Mouse (Mus musculus) heart, embryonic 10.5 days (tissue): Measurements from ENCODE around the gene Tbc1d15. TPM values are rescaled to one million over a fixed set of nuclear protein-coding genes. Genes with fewer than 3 reads are reported as not detected.
"Not testable (repeated sequence)": the region's sequence is repeated elsewhere in the genome, so short reads cannot be mapped to it uniquely, and the experiment has no call there.

Experiments used
- DNase-seq: peaks from one replicate; pipeline ENCODE4 v3.0.0-alpha.2; 2017; ENCODE audit warnings: low spot score
- H3K27ac ChIP-seq: fragments of 300-500 bp; sonication (generic); 2 replicates; pipeline ENCODE4 v1.5.1; 2016; ENCODE audit warnings: mild to moderate bottlenecking
- H3K27me3 ChIP-seq: fragments of 300-500 bp; sonication (generic); 2 replicates; pipeline ENCODE4 v1.6.1; 2016; ENCODE audit warnings: mild to moderate bottlenecking; ENCODE audit not compliant: poor library complexity, insufficient read depth, severe bottlenecking
- H3K36me3 ChIP-seq: fragments of 300-500 bp; sonication (generic); 2 replicates; pipeline ENCODE4 v1.6.1; 2016; ENCODE audit warnings: mild to moderate bottlenecking, moderate library complexity
- H3K4me1 ChIP-seq: fragments of 300-500 bp; sonication (generic); 2 replicates; pipeline ENCODE4 v1.6.1; 2016; ENCODE audit warnings: mild to moderate bottlenecking
- H3K4me3 ChIP-seq: fragments of 300-500 bp; sonication (generic); 2 replicates; pipeline ENCODE4 v1.5.1; 2016; ENCODE audit warnings: mild to moderate bottlenecking, moderate library complexity
- H3K9me3 ChIP-seq: fragments of 300-500 bp; sonication (generic); 2 replicates; pipeline ENCODE4 v1.6.1; 2016; ENCODE audit warnings: mild to moderate bottlenecking, moderate library complexity
- WGBS: fragments of 180-500 bp; shearing (Covaris S2); methylation state at CpG from one replicate; pipeline ENCODE4 v1.1.7; 2016; 5-methylcytosine and 5-hydroxymethylcytosine counted together
- polyA plus RNA-seq: library from polyadenylated mRNA; unstranded; fragments of >200 nt; fragmentation: Nextera tagmentation; extraction: Ambion mirVana; gene quantifications from 2 replicates; pipeline ENCODE4 v1.2.1, GENCODE M21; 2016

The Tbc1d15 gene
- polyA plus RNA-seq, 1 experiment from 2014 or later = 50.8 TPM

DNA sequence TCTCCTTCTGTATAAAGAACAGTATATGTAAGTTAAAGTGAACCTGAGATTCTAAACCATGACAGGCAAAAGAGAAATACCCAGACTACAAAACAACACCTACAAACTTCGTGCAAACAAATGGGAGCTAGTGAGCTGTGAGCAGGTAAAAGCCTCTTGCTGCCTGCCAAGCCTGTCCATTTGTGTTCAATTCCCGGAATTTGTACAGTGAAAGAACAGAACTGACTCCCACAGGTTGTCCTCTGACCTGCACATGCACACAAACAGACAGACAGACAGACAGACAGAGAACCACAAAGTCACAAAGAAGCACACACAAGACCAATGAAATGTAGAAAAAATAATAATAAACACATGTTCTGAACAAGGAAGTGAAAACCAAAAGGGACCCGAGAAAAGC is 17.5 kb downstream of the Tbc1d15 start:
- H3K36me3 ChIP-seq = peaks cover 44% of the 10 kb centered on the region
- 89% methylated on average over 3 of the region's 3 CpGs for WGBS
- H3K9me3 ChIP-seq = no peaks in the 10 kb centered on the region
- no peak for DNase-seq
- no peaks in the 10 kb centered on the region for H3K27me3 ChIP-seq
- H3K27ac ChIP-seq = no peak overlapping the region
- no peaks in the 10 kb centered on the region for H3K4me1 ChIP-seq
- no peak overlapping the region for H3K4me3 ChIP-seq

DNA sequence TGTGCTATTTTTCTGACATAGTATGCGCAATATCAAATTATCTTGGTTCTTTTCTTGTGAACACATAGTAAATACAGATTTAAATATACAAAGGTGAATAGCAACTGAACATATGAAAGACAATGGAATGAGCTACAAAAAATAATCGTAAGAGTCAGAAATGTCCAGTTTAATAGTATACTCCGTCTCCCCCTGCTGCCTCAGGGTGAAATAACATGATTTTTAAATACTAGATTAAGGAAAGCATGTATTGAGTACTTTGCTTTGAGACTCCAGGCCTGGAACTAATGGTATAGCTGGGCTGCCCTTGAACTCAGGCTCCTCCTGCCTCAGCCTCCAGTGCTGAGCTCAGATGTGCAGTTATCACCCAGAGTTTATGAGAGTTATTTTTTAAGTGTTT is 18.8 kb downstream of the Tbc1d15 start:
- H3K9me3 ChIP-seq = no peaks in the 10 kb centered on the region
- no peaks in the 10 kb centered on the region for H3K4me1 ChIP-seq
- no peak overlapping the region for H3K27ac ChIP-seq
- no peaks in the 10 kb centered on the region for H3K27me3 ChIP-seq
- WGBS = 92% methylated on average over 3 of the region's 3 CpGs
- H3K4me3 ChIP-seq = no peak overlapping the region
- DNase-seq = no peak
- peaks cover 40% of the 10 kb centered on the region; the same call in 1 of the 2 replicates for H3K36me3 ChIP-seq

DNA sequence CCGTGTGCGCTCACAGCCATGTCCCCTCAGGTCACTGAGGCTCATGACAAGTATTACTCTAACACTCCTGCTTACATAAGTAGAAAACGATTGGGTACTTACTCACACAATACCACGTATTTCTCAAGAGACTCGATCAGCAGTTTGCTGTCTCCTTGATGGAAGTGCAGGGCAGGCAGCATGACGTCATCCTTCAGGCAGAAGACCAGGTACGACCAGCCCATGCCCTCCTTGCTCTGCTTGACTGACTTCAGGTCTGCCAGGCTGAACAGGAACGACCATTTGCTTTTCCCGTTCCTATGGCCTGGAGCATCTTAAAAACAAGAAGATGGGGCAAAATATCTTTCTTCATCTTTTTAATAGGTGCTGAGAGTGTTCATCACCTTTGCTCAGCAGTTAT is 22.2 kb downstream of the Tbc1d15 start:
- WGBS = 80% methylated on average over 9 of the region's 9 CpGs
- no peak for DNase-seq
- no peaks in the 10 kb centered on the region for H3K27me3 ChIP-seq
- H3K4me1 ChIP-seq = no peaks in the 10 kb centered on the region
- no peaks in the 10 kb centered on the region for H3K9me3 ChIP-seq
- H3K36me3 ChIP-seq = peaks cover 45% of the 10 kb centered on the region
- no peak overlapping the region for H3K27ac ChIP-seq
- no peak overlapping the region for H3K4me3 ChIP-seq

DNA sequence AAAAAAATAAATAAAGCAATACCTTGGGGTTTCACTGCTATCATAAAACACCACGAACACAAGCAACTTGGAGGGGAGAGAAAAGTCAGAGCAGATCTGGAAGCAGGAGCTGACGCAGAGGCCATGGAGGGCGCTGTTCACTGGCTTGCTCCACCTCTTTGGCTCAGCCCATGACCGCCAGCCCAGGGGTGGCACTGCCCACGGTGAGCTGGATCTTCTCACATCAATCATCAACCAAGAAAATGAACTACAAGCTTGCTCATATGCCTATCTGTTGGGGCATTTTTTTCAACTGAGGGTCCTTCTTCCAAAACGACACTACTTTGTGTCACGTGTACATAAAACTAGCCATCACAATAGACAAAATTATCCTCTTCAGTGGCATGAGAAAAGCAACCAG is 24.7 kb downstream of the Tbc1d15 start:
- Histone ChIP-seq H3K9me3 (no peaks in the 10 kb centered on the region), H3K4me1 (no peaks in the 10 kb centered on the region), H3K4me3 (no peak overlapping the region), H3K36me3 (peaks cover 29% of the 10 kb centered on the region), H3K27me3 (no peaks in the 10 kb centered on the region), H3K27ac (no peak overlapping the region)
- DNase-seq = no peak
- WGBS = 92% methylated on average over 7 of the region's 7 CpGs

DNA sequence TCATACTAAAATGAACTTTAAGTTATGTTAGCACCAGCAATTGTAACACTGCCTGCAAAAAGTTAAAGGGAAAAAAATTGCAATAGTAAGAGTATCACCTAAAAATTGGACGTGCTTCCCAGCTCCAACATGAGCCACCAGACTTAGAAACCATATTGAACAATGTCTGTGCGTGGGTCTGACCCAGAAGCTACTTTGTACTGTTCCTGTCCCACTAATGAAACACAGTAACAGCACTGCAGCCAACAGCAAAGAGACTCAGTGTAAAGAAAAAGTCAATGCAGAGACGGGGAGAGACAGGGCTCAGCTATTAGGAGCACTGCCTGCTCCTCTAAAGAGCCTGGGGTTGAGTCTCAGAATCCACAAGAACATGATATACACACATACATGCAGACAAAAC is 27.4 kb downstream of the Tbc1d15 start:
- no peaks in the 10 kb centered on the region for H3K27me3 ChIP-seq
- H3K36me3 ChIP-seq = peaks cover 34% of the 10 kb centered on the region
- DNase-seq = no peak
- no peak overlapping the region for H3K4me3 ChIP-seq
- no peak overlapping the region for H3K27ac ChIP-seq
- no peaks in the 10 kb centered on the region for H3K9me3 ChIP-seq
- 85% methylated on average over 3 of the region's 3 CpGs for WGBS
- no peaks in the 10 kb centered on the region for H3K4me1 ChIP-seq

DNA sequence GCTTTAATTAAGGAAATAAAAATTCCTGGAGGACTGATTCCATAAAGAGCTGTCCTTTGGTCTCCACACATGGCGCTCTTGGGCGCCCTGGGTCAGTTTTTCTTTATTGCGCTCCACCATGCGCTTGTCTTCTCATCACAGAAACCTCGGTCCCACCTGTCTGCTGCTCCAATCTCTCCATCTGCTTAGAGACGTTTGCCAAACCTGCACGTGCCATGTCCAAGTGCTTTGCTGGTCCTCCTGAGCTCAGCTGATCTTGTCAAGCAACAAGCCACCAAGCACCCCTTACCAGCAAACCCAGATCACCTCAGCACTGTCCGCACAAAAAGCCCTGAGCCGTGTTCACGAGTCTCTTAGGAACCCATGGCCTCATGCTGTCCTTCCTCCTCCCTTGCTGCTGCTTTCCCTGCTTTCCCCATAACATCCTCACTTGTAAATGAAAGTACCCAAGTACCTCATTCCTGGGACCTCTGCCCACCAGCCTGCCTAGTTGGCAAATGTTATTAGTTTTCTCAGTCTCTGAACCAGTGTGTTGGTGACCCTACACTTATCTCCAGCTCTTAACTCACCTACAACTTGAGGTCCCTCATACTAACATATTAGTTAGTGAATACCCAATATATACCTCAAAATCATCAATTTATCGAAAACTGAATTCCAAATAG is 38.2 kb downstream of the Tbc1d15 start:
- H3K27ac ChIP-seq = no peak overlapping the region
- H3K36me3 ChIP-seq = peaks cover 72% of the 10 kb centered on the region
- no peak overlapping the region for H3K4me3 ChIP-seq
- 94% methylated on average over 11 of the region's 11 CpGs for WGBS
- H3K9me3 ChIP-seq = no peaks in the 10 kb centered on the region
- H3K27me3 ChIP-seq = no peaks in the 10 kb centered on the region
- DNase-seq = no peak
- H3K4me1 ChIP-seq = no peaks in the 10 kb centered on the region

DNA sequence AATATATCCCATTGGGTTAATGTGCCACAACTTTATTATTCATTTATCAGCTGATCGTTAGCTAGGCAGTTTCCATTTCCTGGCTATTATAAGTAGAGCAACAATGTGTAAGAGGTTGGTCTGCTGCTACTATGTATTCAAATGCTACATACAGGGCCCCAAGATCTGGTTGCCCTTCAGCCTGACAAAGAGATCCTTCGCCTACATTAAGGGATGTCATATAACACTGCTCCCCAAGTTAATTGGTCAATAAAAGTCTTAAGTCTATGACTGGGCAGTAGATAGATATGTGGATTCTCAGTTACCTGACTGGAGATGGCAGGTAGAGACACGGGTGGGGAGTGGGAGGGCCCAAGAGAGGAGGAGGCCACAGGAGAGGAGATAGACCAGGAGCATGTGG is 45.4 kb downstream of the Tbc1d15 start:
- Histone ChIP-seq H3K9me3 (no peaks in the 10 kb centered on the region), H3K27ac (no peak overlapping the region), H3K4me1 (no peaks in the 10 kb centered on the region), H3K4me3 (no peak overlapping the region), H3K27me3 (no peaks in the 10 kb centered on the region), H3K36me3 (peaks cover 54% of the 10 kb centered on the region)
- DNase-seq = no peak
- WGBS = 84% methylated on average over 3 of the region's 3 CpGs

DNA sequence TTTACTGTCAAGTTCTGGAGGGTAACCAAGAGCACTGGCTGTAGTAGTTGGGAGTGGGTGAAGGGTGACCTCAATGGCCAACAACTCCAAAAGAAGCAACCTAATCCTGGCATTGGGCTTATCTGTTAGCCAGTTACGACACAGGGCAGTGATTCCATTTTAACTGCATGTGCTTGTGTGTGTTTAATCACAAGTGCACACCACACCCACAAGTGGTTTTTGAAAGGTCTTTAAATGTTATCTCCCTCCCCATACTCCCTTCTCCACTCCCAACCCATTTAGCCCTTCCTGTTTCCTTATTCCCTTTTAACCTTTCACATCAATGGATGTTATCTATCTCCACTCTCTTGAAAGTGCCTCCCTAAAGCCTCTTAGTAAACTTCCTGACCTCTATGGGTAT is 46.0 kb downstream of the Tbc1d15 start:
- H3K27ac ChIP-seq = no peak overlapping the region
- DNase-seq = no peak
- H3K36me3 ChIP-seq = peaks cover 54% of the 10 kb centered on the region
- no peaks in the 10 kb centered on the region for H3K27me3 ChIP-seq
- H3K9me3 ChIP-seq = no peaks in the 10 kb centered on the region
- H3K4me3 ChIP-seq = no peak overlapping the region
- WGBS = 9% methylated on average over 1 of the region's 1 CpGs
- H3K4me1 ChIP-seq = no peaks in the 10 kb centered on the region

DNA sequence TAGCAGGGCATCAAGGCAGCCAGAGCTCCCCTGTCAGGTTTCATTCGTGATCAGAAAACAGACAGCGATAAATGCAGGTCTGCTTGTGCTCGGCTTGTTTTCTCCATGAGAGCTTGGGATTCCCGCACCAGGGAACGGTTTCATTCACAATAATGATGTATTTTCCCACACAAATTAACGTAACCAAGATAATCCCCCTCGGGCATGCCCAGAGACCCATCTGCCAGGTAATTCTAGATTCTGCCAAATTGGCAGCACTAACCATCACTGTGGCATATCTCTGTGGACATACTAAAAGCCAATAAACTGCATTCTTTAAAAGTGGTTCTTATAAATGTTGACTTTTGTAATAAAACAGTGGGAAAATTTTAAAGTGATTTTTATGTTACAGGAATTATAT is 60.1 kb downstream of the Tbc1d15 start:
- H3K4me3 ChIP-seq = no peak overlapping the region
- no peaks in the 10 kb centered on the region for H3K36me3 ChIP-seq
- no peak for DNase-seq
- no peaks in the 10 kb centered on the region for H3K9me3 ChIP-seq
- no peaks in the 10 kb centered on the region for H3K4me1 ChIP-seq
- 77% methylated on average over 7 of the region's 7 CpGs for WGBS
- no peak overlapping the region for H3K27ac ChIP-seq
- H3K27me3 ChIP-seq = no peaks in the 10 kb centered on the region

DNA sequence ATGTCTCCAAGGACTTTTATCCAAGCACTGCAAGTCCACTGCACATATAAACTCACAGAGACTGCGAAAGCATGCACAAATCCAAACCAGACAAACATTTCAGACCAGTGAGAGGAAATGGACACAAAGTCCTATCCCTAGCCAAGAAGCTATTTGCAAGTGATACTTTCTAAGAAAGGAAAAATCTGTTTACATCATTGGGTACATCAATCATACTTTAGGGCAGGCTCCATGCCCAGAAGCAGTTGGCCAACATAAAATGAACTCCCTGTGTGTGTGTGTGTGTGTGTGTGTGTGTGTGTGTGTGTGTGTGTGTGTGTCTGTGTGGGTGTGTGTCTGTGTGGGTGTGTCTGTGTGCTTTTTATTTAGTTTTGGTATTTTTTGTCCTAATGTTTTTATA is 63.9 kb downstream of the Tbc1d15 start:
- H3K27me3 ChIP-seq = no peaks in the 10 kb centered on the region
- WGBS = 81% methylated on average over 1 of the region's 1 CpGs
- H3K27ac ChIP-seq = no peak overlapping the region
- H3K4me3 ChIP-seq = no peak overlapping the region
- no peaks in the 10 kb centered on the region for H3K4me1 ChIP-seq
- no peaks in the 10 kb centered on the region for H3K9me3 ChIP-seq
- no peaks in the 10 kb centered on the region for H3K36me3 ChIP-seq
- DNase-seq = no peak

DNA sequence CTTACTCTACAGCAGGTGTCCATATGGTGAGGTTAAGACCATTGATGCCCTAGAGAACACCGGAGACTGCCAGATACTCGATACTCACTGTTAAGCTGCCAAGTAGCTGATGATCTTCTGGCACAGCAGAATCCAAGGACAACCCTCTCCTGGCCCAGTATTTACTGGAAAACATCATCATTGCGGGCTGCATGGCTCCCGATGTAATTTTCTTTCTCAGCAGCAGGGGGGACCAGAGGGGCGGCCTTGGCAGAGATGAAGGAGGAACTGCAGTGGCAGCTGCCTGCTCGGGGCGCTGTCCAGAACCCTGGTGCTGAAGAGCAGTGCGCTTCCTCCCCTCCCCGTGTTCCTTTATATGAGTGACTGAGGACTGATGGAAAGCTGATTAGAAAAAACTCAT is 66.6 kb downstream of the Tbc1d15 start, which contains the start of gene Tph2:
TSS of gene Tph2 (minus strand) at position 326 of the 400 bp plus-strand sequence.
- no peaks in the 10 kb centered on the region for H3K36me3 ChIP-seq
- H3K27ac ChIP-seq = no peak within 1 kb of the TSS
- no peaks in the 10 kb centered on the region for H3K27me3 ChIP-seq
- H3K4me1 ChIP-seq = no peaks in the 10 kb centered on the region
- H3K9me3 ChIP-seq = no peaks in the 10 kb centered on the region
- H3K4me3 ChIP-seq = no peak within 1 kb of the TSS
- peak; percentile 87 for DNase-seq
- WGBS = 5% methylated on average over 9 of the region's 9 CpGs

DNA sequence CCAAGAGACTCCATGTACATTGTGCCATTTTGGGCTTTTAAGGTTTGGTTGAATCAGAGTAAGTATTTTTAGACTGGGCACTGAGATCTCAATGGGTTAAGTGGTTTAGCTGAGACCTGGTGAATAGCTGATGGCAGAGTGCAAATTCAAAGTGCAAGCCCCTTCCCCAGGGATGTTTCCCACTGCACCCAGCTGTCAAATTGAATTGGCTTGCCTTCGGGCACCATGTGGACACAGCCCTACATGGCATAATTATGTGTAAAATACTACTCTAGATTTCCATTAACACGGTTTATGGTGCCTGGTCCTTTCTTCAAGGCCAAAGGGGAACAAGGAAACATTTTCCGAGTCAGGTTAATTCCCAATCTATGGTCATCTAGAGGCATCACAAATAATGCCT is 70.2 kb downstream of the Tbc1d15 start:
- 74% methylated on average over 3 of the region's 3 CpGs for WGBS
- DNase-seq = no peak

DNA sequence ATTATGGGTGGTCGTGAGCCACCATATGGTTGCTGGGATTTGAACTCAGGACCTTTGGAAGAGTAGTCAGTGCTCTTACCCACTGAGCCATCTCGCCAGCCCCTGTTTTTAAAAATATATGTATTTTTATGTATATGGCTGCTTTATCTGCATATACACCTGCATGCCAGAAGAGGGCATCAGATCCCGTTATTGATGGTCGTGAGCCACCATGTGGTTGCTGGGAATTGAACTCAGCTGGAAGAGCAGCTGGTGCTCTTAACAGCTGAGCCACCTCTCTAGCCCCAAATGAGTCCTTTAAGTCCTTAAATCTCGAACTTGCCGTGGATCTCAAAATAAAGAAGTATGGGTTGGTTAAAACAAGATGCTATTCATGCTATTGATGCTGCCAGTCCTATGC is 73.2 kb downstream of the Tbc1d15 start:
- WGBS = 57% methylated on average over 6 of the region's 6 CpGs
- not testable (repeated sequence) for H3K27me3 ChIP-seq, DNase-seq, H3K9me3 ChIP-seq, H3K27ac ChIP-seq, H3K4me1 ChIP-seq, H3K4me3 ChIP-seq, H3K36me3 ChIP-seq

More for the DNA sequence above, 70.2 kb downstream of the Tbc1d15 start:
- H3K4me3 ChIP-seq = no peak overlapping the region
- H3K27me3 ChIP-seq = no peaks in the 10 kb centered on the region
- H3K36me3 ChIP-seq = no peaks in the 10 kb centered on the region
- no peaks in the 10 kb centered on the region for H3K4me1 ChIP-seq
- no peak overlapping the region for H3K27ac ChIP-seq
- no peaks in the 10 kb centered on the region for H3K9me3 ChIP-seq

DNA sequence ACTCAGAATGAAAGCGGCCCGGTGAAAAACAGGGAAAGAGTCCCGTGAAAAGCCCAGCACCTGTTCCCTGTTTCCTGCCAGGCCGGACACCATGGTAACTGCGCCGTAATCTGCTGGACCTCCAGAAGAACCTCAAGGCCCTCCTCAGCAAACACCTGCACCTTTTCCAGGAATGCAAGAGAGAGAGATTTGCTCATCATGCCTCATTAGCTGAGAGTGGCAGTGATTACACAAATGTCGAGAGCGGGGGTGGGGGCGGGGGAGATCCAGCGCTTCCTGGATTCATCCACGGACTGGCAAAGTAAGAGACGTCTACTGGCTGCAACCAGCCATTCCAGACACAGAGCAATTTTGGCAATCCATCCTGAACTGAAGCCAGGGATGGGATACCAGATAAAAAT is 75.7 kb downstream of the Tbc1d15 start:
- Histone ChIP-seq H3K27me3 (no peaks in the 10 kb centered on the region), H3K27ac (no peak overlapping the region), H3K4me3 (no peak overlapping the region), H3K9me3 (no peaks in the 10 kb centered on the region), H3K36me3 (no peaks in the 10 kb centered on the region), H3K4me1 (no peaks in the 10 kb centered on the region)
- no peak for DNase-seq
- 54% methylated on average over 12 of the region's 12 CpGs for WGBS
